Mouse (Mus musculus): Measurements from ENCODE around the gene Has3.
"Not testable (repeated sequence)": the region's sequence is repeated elsewhere in the genome, so short reads cannot be mapped to it uniquely, and the experiment has no call there.

Has3 gene

GRCm38 (mm10) chr8:106884826-106885400 lies 14.9 kb downstream of the Has3 start:
- not testable (repeated sequence) for DNase-seq (ENCODE audit: low read depth in 2 of 2, low spot score in 2 of 2)

- DNase-seq (ENCODE audit: low read depth in 2 of 2, low spot score in 2 of 2): peak; percentile 62 to 72
Observed at GRCm38 (mm10) chr8:106887336-106888189, 17.5 kb downstream of the Has3 start.

- no peak for DNase-seq (ENCODE audit: low read depth in 2 of 2, low spot score in 2 of 2)
Observed at GRCm38 (mm10) chr8:106888803-106889202, 18.8 kb downstream of the Has3 start.

- peak in 1 of 2 experiments; percentile 18 for DNase-seq (ENCODE audit: low read depth in 2 of 2, low spot score in 2 of 2)
Observed at GRCm38 (mm10) chr8:106892210-106892805, 22.3 kb downstream of the Has3 start.

- no peak for DNase-seq (ENCODE audit: low read depth in 2 of 2, low spot score in 2 of 2)
Observed at GRCm38 (mm10) chr8:106892806-106893451, 22.9 kb downstream of the Has3 start.

GRCm38 (mm10) chr8:106893481-106894156 lies 23.6 kb downstream of the Has3 start, which contains the start of gene Utp4:
Gene Utp4 (plus strand): TSS chr8:106893636.
- DNase-seq (ENCODE audit: low read depth in 2 of 2, low spot score in 2 of 2): peak; percentile 82 to 83

GRCm38 (mm10) chr8:106899473-106899872 lies 29.4 kb downstream of the Has3 start:
- no peak for DNase-seq (ENCODE audit: low read depth in 2 of 2, low spot score in 2 of 2)

GRCm38 (mm10) chr8:106905727-106906480 lies 35.9 kb downstream of the Has3 start:
- DNase-seq (ENCODE audit: low read depth in 2 of 2, low spot score in 2 of 2): peak; percentile 20 to 31

GRCm38 (mm10) chr8:106906635-106907034 lies 36.6 kb downstream of the Has3 start:
- no peak for DNase-seq (ENCODE audit: low read depth in 2 of 2, low spot score in 2 of 2)

GRCm38 (mm10) chr8:106907450-106907849 lies 37.4 kb downstream of the Has3 start:
- DNase-seq (ENCODE audit: low read depth in 2 of 2, low spot score in 2 of 2): no peak

- DNase-seq (ENCODE audit: low read depth in 2 of 2, low spot score in 2 of 2): no peak
Observed at GRCm38 (mm10) chr8:106908291-106908690, 38.2 kb downstream of the Has3 start.

GRCm38 (mm10) chr8:106913631-106914030 lies 43.6 kb downstream of the Has3 start:
- DNase-seq (ENCODE audit: low read depth in 2 of 2, low spot score in 2 of 2): no peak

GRCm38 (mm10) chr8:106919721-106920394 lies 49.8 kb downstream of the Has3 start:
- no peak for DNase-seq (ENCODE audit: low read depth in 2 of 2, low spot score in 2 of 2)

GRCm38 (mm10) chr8:106920395-106920741 lies 50.3 kb downstream of the Has3 start:
- no peak for DNase-seq (ENCODE audit: low read depth in 2 of 2, low spot score in 2 of 2)

- DNase-seq (ENCODE audit: low read depth in 2 of 2, low spot score in 2 of 2): no peak
Observed at GRCm38 (mm10) chr8:106924057-106924456, 54.0 kb downstream of the Has3 start.

GRCm38 (mm10) chr8:106924904-106925349 lies 54.9 kb downstream of the Has3 start:
- no peak for DNase-seq (ENCODE audit: low read depth in 2 of 2, low spot score in 2 of 2)

GRCm38 (mm10) chr8:106925446-106925845 lies 55.4 kb downstream of the Has3 start:
- DNase-seq (ENCODE audit: low read depth in 2 of 2, low spot score in 2 of 2): no peak

GRCm38 (mm10) chr8:106927247-106927646 lies 57.2 kb downstream of the Has3 start:
- peak; percentile 26 to 40 for DNase-seq (ENCODE audit: low read depth in 2 of 2, low spot score in 2 of 2)

GRCm38 (mm10) chr8:106928182-106928581 lies 58.1 kb downstream of the Has3 start:
- not testable (repeated sequence) for DNase-seq (ENCODE audit: low read depth in 2 of 2, low spot score in 2 of 2)
